Mouse (Mus musculus) frontal cortex, postnatal 36 days (tissue): ENCODE data around the gene Lrg1.
A peak's percentile ranks its signal among the peaks of the same experiment; 100 is the strongest.
"Not testable (repeated sequence)": the region's sequence is repeated elsewhere in the genome, so short reads cannot be mapped to it uniquely, and the experiment has no call there.

Source experiments
- DNase-seq, 2 experiments: peaks; one replicate each; pipeline ENCODE4 v3.0.0; 2022; ENCODE audit warnings: low spot score in 2 of 2

Gene Lrg1

GRCm38 (mm10) chr17:56109219-56110051 lies 12.4 kb downstream of the Lrg1 start, which contains the start of gene Plin4:
Gene Plin4 (minus strand): TSS chr17:56109803.
- DNase-seq: no peak

GRCm38 (mm10) chr17:56108334-56109044 lies 13.3 kb downstream of the Lrg1 start:
- DNase-seq: peak in 1 of 2 experiments; percentile 72

DNA sequence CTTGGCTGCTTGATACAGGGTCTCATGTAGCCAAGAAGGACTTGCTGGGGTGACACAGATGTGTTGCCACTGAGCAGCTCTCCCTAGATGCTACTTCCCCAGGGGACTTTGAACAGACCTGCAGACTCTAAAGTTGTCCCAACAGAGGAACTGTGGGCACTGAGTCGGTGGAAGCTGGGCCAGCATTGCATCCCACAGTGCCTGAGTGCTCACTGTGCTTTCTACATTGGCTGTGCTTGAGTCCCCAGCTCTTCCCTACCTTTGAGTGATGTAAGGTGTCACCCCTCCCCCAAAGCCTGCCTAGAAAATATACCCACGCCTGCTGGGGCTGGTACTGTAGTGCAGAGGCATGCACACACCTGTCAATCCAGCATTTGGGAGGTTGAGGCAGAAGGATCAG lies 14.1 kb downstream of the Lrg1 start:
- no peak for DNase-seq

DNA sequence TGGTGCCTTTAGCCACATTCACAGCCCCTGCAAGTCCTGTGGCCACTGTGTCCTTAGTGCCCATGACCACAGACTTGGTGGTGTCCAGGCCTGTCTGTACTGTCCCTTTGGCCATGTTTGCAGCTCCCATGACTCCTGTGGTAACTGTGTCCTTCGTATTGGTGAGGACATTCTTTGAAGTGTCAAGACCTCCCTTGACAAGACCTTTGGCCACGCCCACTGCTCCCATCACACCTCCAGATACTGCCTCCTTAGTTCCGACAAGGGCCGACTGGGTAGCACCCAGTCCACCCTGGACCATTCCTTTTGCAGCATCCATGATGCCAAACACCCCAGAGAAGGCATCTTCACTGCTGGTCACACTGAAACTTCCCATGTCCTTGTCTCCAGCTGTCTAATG lies 14.8 kb downstream of the Lrg1 start:
- DNase-seq: no peak

DNA sequence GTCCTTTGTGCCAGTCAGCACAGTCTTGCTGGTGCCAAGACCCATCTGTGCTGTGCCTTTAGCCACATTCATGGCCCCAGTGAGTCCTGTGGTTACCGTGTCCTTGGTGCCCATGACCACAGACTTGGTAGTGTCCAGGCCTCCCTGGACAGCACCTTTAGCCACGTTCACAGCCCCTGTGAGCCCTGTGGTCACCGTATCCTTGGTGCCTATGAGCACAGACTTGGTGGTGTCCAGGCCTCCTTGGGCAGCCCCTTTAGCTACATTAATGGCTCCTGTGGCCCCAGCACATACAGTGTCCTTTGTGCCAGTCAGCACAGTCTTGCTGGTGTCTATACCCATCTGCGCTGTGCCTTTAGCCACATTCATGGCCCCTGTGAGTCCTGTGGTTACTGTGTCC lies 15.4 kb downstream of the Lrg1 start:
- DNase-seq: not testable (repeated sequence)

- not testable (repeated sequence) for DNase-seq
Measured at GRCm38 (mm10) chr17:56104821-56105220, 17.0 kb downstream of the Lrg1 start.

DNA sequence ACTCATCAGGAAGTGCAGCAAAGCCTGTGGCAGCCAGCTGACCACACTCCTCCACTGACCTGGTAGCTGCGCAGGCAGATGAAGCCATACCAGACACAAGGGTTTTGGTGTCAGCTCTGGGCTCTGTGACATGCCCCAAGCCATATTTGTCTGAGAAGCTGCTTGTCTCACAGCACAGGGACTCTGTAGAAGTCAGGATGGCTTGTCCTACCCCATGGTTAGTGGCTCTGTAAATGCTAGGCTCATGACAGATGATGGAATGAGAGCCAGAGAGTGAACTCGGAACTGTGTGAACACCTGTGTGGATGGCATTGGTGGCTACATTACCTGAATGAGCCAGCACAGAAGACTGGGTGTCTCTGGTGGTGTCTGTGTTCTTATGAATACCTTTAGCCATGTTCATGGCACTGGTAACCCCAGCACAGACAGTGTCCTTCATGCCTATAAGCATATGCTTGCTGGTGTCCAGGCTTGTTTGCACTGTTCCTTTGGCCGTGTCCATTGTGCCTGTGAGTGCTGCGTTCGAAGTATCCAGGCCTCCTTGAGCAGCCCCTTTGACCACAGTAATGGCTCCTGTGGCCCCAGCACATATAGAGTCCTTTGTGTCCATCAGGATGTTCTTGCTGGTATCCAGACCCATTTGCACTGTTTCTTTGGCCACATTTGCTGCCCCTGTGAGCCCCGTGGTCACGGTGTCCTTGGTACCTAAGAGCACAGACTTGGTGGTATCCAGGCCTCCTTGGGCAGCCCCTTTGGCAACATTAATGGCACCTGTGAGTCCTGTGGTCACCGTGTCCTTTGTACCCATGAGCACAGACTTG lies 18.1 kb downstream of the Lrg1 start:
- no peak for DNase-seq

- no peak for DNase-seq
Measured at GRCm38 (mm10) chr17:56102927-56103326, 18.9 kb downstream of the Lrg1 start.

GRCm38 (mm10) chr17:56102158-56102557 lies 19.6 kb downstream of the Lrg1 start:
- DNase-seq: no peak

GRCm38 (mm10) chr17:56100811-56101210 lies 21.0 kb downstream of the Lrg1 start:
- DNase-seq: no peak

- DNase-seq: no peak
Measured at GRCm38 (mm10) chr17:56098711-56099572, 22.9 kb downstream of the Lrg1 start.

DNA sequence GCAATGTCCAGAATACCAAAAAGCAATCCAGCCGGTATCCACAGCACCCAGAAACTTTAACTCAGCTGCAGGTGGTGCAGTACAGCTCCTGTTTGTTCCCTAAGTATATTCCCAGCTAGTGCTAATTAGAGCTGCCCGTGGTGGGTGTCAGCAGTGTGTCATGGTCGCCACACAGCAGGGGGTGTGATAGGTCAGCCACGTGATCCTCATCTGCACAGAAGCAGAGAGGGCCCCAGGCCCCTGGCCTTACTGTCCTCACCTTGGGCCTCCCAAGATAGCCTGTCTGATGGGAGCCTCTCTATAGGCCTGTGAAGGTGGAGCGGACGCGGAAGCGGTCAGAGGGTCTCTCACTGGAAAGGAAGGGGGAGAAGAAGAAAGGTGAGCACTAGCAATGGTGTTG lies 23.6 kb downstream of the Lrg1 start:
- no peak for DNase-seq

DNA sequence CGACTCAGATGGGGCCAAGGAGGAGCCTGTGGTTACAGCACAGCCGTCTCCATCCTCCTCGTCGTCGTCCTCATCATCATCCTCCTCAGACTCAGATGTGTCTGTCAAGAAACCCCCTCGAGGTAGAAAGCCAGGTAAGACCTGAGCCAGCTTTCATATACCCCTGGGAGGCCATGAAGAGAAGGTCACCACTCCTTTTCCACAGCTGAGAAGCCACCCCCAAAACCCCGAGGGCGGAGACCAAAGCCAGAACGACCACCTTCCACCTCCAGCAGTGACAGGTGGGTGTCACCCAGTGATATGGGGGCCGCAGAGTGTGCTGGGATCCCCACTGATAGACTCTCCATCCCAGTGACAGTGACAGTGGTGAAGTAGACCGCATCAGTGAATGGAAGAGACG lies 24.9 kb downstream of the Lrg1 start:
- no peak for DNase-seq

GRCm38 (mm10) chr17:56092794-56093193 lies 29.0 kb downstream of the Lrg1 start:
- no peak for DNase-seq

GRCm38 (mm10) chr17:56092312-56092711 lies 29.5 kb downstream of the Lrg1 start:
- DNase-seq: no peak

GRCm38 (mm10) chr17:56080781-56081585 lies 40.8 kb downstream of the Lrg1 start:
- DNase-seq: peak; percentile 42 to 46

GRCm38 (mm10) chr17:56079921-56080320 lies 41.9 kb downstream of the Lrg1 start:
- no peak for DNase-seq

DNA sequence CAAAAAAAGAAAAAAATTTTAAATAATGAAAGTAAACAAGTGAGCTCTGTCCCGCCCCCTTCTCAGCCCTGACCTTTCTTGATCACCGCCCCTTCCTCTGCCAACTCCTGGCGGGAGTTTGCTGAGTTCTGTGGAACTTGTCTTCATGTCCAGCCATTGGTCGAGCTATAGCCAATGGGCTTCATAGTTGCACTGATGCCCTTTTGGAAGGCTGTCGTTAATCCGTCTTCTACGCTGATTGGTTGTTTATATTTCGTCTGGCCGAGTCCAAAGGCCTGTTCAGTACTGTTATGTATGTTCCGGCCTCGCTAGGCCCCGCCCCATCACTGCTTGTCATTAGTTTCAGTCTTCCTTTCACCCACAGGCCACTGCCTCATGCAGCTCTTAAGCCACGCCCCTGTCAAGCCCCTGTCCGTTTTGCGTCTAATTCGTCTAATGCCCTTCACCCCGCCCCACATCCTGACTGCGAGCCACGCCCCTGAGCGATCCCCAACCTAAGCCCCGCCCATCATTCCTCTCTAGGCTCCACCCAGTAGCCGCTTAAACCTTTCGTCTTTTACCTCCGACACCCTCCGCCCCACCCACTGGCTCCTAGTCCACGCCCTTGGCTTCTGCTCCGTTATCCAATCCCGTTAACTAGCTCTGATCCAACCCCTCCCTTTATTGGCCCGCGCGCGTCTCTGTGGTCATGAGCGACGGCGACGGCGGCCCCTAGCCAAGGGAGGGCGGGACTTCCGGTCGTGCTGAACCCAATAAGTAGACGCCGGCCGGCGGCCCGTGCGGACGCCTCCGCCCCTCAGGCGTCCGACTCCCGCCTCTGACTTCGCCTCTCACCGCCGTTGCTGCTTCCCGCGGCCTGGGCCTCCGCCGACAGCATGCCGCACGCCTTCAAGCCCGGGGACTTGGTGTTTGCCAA lies 42.7 kb downstream of the Lrg1 start, which contains the start of gene Hdgfl2:
Gene Hdgfl2, plus strand, starts transcription at position 755 of the 916 bp plus-strand sequence.
- DNase-seq: peak; percentile 99

DNA sequence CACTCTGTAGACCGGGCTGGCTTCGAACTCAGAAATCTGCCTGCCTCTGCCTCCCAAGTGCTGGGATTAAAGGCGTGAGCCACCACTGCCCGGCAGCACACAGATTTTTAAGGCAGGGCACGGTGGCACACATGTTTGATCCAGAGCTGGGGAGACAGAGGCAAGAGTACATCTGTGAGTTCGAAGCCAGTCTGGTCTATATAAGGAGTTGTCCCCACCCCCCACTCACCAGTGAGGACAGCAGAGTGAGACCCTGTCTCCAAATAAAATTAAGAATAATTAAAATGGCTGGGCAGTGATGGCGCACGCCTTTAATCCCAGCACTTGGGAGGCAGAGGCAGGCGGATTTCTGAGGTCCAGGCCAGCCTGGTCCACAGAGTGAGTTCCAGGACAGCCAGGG lies 43.4 kb downstream of the Lrg1 start:
- DNase-seq: not testable (repeated sequence)
